Mouse (Mus musculus) hindbrain, embryonic 15.5 days (tissue): Measurements from ENCODE around the gene Olig3. TPM values are rescaled to one million over a fixed set of nuclear protein-coding genes. Genes with fewer than 3 reads are reported as not detected.

Experiments used
- ATAC-seq: fragments of 200-750 bp; cut with Nextera tagmentation; 2 replicates; pipeline ENCODE4 v1.8.0; 2017; ENCODE audit warnings: low read depth, moderate number of reproducible peaks, moderate TSS enrichment; ENCODE audit not compliant: low FRiP score
- H3K27ac ChIP-seq: fragments of 300-500 bp; sonication (generic); replicated peaks from 2 replicates; pipeline ENCODE4 v1.5.1; 2015; ENCODE audit warnings: mild to moderate bottlenecking, inconsistent platforms
- H3K27me3 ChIP-seq: fragments of 300-500 bp; sonication (generic); 2 replicates; pipeline ENCODE4 v1.6.1; 2015; ENCODE audit warnings: control low read depth, inconsistent platforms
- H3K36me3 ChIP-seq: fragments of 300-500 bp; sonication (generic); 2 replicates; pipeline ENCODE4 v1.6.1; 2015; ENCODE audit warnings: control low read depth, inconsistent platforms
- H3K4me1 ChIP-seq: fragments of 300-500 bp; sonication (generic); replicated peaks from 2 replicates; pipeline ENCODE4 v1.6.1; 2015; ENCODE audit warnings: control low read depth, inconsistent platforms
- H3K4me2 ChIP-seq: fragments of 300-500 bp; sonication (generic); 2 replicates; pipeline ENCODE4 v1.6.1; 2015; ENCODE audit warnings: moderate library complexity, mild to moderate bottlenecking, inconsistent platforms
- H3K4me3 ChIP-seq: fragments of 300-500 bp; sonication (generic); 2 replicates; pipeline ENCODE4 v1.5.1; 2015; ENCODE audit warnings: mild to moderate bottlenecking, inconsistent platforms
- H3K9ac ChIP-seq: fragments of 300-500 bp; sonication (generic); 2 replicates; pipeline ENCODE4 v1.6.1; 2015; ENCODE audit warnings: inconsistent platforms
- H3K9me3 ChIP-seq: fragments of 300-500 bp; sonication (generic); 2 replicates; pipeline ENCODE4 v1.6.1; 2016; ENCODE audit warnings: control low read depth, inconsistent platforms
- WGBS: fragments of 180-500 bp; shearing (Covaris S2); methylation state at CpG from one replicate; pipeline ENCODE4 v1.1.7; 2015; 5-methylcytosine and 5-hydroxymethylcytosine counted together
- polyA plus RNA-seq: library from polyadenylated mRNA; unstranded; fragments of >200 nt; fragmentation: Nextera tagmentation; extraction: Ambion mirVana; gene quantifications from 2 replicates; pipeline ENCODE4 v1.2.1, GENCODE M21; 2015

Olig3 gene
- polyA plus RNA-seq: 11.3 and 11.6 TPM in 2 replicates

DNA sequence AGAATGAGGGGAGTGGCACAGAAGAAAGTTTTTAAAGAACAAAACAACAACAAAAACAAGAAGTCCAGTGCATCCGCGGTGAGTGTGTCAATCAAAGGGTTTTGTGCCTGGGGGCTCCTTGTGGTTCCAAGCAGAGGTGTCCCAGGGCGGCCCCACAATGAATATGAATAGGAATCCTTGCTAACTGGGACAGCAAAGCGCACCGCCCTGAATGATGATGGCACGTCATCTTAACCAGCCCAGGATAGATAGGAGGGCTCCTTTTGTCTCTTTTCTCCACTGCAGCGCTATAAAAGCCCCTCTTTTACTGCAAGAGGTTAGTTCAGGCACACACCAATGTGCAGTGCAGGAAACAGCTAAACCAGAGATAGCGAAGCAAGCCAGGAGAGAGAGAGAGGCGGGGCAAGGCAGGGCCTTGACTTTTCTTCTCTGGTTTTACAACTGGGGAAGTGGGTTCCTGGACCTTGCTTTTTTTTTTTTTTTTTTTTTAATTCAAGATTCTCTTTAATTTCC lies at the start of gene Olig3:
Gene Olig3 (plus strand): TSS at position 463 of the 513 bp plus-strand sequence.
- H3K4me1 ChIP-seq: peaks cover 12% of the 10 kb centered on the region
- peak within 1 kb of the TSS; percentile 54 for H3K4me2 ChIP-seq
- WGBS: 1% methylated on average over 9 of the region's 9 CpGs
- H3K9me3 ChIP-seq: no peaks in the 10 kb centered on the region
- no peak within 1 kb of the TSS for H3K9ac ChIP-seq
- peak; percentile 23; the same call in 1 of the 2 replicates for ATAC-seq
- H3K27me3 ChIP-seq: peaks cover 92% of the 10 kb centered on the region
- no peaks in the 10 kb centered on the region for H3K36me3 ChIP-seq
- peak within 1 kb of the TSS; percentile 27 for H3K4me3 ChIP-seq
- H3K27ac ChIP-seq: 0 out of 2 replicates have a peak within 1 kb of the TSS, but pooled peaks have one; percentile 2

- Histone ChIP-seq H3K27me3 (peaks cover 26% of the 10 kb centered on the region), H3K9ac (no peak overlapping the region), H3K36me3 (no peaks in the 10 kb centered on the region), H3K9me3 (no peaks in the 10 kb centered on the region), H3K4me2 (peak overlapping the region; percentile 28), H3K4me3 (no peak overlapping the region), H3K27ac (no peak overlapping the region), H3K4me1 (peaks cover 11% of the 10 kb centered on the region)
- peak; percentile 94 for ATAC-seq
- whole genome bisulfite sequencing: 15% methylated on average over 5 of the region's 5 CpGs
Measured at GRCm38 (mm10) chr10:19309681-19310395, 46.5 kb upstream of the Olig3 start.

DNA sequence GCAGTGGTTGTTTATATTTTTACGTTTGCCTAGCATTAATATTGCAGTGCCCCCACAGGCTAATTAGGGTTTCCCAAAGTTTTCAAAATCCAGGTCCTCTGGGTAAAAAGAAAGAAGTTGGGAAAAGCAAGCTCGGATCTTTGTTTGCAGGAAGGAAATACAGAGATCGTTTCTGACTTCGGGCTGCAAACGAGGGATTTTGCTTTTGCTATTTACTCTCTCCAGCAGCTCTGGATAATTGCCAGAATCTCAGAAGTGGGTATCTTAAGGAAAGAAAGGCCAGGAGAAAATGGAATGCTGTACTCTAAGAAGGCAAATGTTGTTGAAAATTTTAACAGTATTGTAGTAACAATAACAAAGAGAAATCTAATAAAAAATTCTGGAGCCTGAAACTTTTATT lies 45.9 kb upstream of the Olig3 start:
- Histone ChIP-seq H3K36me3 (no peaks in the 10 kb centered on the region), H3K9me3 (no peaks in the 10 kb centered on the region), H3K4me3 (no peak overlapping the region), H3K4me2 (peak overlapping the region; percentile 28), H3K27me3 (peaks cover 28% of the 10 kb centered on the region), H3K27ac (no peak overlapping the region), H3K9ac (no peak overlapping the region), H3K4me1 (peaks cover 11% of the 10 kb centered on the region)
- ATAC-seq: no peak
- WGBS: 9% methylated on average over 5 of the region's 5 CpGs

DNA sequence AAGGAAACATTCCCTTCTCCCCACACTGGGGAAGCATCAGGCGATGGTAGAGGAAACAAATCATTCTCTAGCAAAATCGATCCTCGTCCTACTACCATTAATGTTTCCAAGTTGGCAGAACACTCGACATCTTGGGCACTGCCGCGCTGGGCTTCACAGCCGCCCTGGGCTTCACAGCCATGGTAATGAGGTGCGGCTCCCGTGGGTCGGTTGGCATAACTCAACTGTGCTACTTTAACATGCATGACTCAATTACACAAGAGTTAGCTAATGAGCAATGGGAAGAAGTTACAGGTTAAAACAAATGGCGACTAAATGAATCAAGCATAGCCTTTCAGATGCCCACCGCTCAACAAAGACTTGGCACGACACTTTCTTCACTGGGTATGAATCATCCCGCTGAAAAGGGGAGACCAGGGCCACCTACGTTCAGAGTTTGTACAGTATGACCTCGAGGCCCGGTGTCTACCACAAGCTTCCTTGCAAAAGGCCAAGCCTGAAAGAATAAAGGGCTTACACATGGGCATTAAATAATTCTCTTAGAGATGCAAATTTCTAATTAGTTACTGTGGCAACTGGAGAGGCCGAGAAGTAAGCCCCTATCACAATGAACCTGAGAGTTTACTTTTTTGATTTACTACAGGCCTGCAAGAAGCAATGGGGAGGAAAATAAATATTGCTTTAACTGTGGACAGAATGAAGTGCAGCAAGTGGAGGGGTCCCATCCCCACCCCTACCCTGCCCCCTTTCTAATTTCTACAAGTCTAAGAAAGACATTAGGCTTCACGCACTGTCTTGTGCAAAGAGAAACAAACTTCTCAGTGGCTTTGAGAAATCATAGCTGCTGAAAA lies 38.1 kb upstream of the Olig3 start:
- Histone ChIP-seq H3K4me3 (no peak overlapping the region), H3K4me1 (no peaks in the 10 kb centered on the region), H3K9me3 (no peaks in the 10 kb centered on the region), H3K4me2 (no peak overlapping the region), H3K27me3 (peaks cover 53% of the 10 kb centered on the region), H3K27ac (no peak overlapping the region), H3K36me3 (no peaks in the 10 kb centered on the region), H3K9ac (no peak overlapping the region)
- no peak for ATAC-seq
- WGBS: 44% methylated on average over 19 of the region's 19 CpGs

- Histone ChIP-seq H3K4me3 (no peak overlapping the region), H3K36me3 (no peaks in the 10 kb centered on the region), H3K9ac (no peak overlapping the region), H3K4me2 (no peak overlapping the region), H3K27me3 (peaks cover 33% of the 10 kb centered on the region), H3K9me3 (no peaks in the 10 kb centered on the region), H3K4me1 (no peaks in the 10 kb centered on the region), H3K27ac (no peak overlapping the region)
- no peak for ATAC-seq
- 83% methylated on average over 2 of the region's 2 CpGs for WGBS
Measured at GRCm38 (mm10) chr10:19321781-19322180, 34.6 kb upstream of the Olig3 start.

- Histone ChIP-seq H3K27ac (no peak overlapping the region), H3K4me1 (no peaks in the 10 kb centered on the region), H3K36me3 (no peaks in the 10 kb centered on the region), H3K9ac (no peak overlapping the region), H3K4me3 (no peak overlapping the region), H3K9me3 (no peaks in the 10 kb centered on the region), H3K4me2 (no peak overlapping the region), H3K27me3 (0 out of 2 replicates have a peak, but pooled peaks cover 10% of the 10 kb centered on the region)
- ATAC-seq: no peak
- WGBS: 13% methylated on average over 3 of the region's 3 CpGs
Measured at GRCm38 (mm10) chr10:19329191-19329777, 27.0 kb upstream of the Olig3 start.

GRCm38 (mm10) chr10:19333425-19333824 lies 22.9 kb upstream of the Olig3 start:
- Histone ChIP-seq H3K27me3 (peaks cover 7% of the 10 kb centered on the region; the same call in 1 of the 2 replicates), H3K9me3 (no peaks in the 10 kb centered on the region), H3K4me3 (no peak overlapping the region), H3K27ac (no peak overlapping the region), H3K36me3 (no peaks in the 10 kb centered on the region), H3K4me1 (no peaks in the 10 kb centered on the region), H3K9ac (no peak overlapping the region), H3K4me2 (no peak overlapping the region)
- no peak for ATAC-seq
- WGBS: 88% methylated on average over 1 of the region's 1 CpGs

DNA sequence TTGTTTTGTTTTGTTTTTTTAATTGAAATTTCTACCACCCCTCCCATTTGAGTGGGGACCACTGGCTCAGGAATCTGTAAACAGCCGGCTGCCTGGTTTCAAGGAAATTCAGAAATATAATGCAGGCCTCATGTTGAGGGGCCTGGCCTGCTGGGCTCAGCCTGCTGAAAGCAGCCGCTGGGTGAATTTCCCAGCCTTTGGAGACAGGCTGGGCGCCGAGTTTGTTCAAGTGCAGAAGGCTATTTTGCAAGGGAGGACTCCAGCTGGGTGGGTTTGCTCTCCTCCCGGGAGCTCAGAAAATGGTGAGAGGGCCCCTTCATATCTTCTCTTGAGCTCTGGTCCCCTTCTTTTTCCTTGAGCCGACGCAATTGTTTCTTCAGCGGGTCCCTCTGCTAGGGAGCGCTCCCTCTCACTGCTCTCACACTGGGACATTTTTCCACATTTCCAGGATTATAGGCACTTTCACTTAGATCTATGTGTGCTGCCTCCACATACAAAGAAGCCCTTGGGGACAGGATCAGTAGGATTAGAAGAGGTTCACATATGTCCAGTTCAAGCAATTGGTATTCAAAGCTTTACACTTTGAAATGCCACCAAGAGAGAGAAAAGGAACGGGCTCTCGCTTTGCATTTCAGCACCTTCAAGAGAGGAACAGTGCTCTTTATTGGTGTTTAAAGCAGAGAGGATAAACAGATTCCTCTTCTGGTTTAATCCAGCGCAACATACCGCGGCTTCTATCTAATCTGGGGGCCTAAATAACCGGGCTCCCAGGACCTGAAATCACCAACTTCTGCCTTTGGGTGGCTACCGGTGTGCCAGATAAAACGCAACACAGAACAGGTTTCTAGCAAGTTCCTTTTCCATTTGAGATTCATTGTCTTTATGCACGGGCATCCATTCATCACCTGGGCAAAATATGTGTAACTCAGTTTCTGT lies 17.4 kb upstream of the Olig3 start:
- 0 out of 2 replicates have a peak overlapping the region, but pooled peaks have one; percentile 1 for H3K4me2 ChIP-seq
- 12% methylated on average over 18 of the region's 18 CpGs for WGBS
- no peak overlapping the region for H3K27ac ChIP-seq
- H3K9me3 ChIP-seq: no peaks in the 10 kb centered on the region
- H3K4me3 ChIP-seq: no peak overlapping the region
- H3K27me3 ChIP-seq: peaks cover 25% of the 10 kb centered on the region
- no peak overlapping the region for H3K9ac ChIP-seq
- no peak for ATAC-seq
- H3K36me3 ChIP-seq: no peaks in the 10 kb centered on the region
- no peaks in the 10 kb centered on the region for H3K4me1 ChIP-seq

- no peak overlapping the region for H3K9ac ChIP-seq
- H3K4me2 ChIP-seq: no peak overlapping the region
- 90% methylated on average over 6 of the region's 6 CpGs for WGBS
- H3K36me3 ChIP-seq: no peaks in the 10 kb centered on the region
- H3K4me1 ChIP-seq: no peaks in the 10 kb centered on the region
- H3K9me3 ChIP-seq: no peaks in the 10 kb centered on the region
- ATAC-seq: no peak
- no peak overlapping the region for H3K27ac ChIP-seq
- H3K4me3 ChIP-seq: no peak overlapping the region
- H3K27me3 ChIP-seq: peaks cover 46% of the 10 kb centered on the region
Measured at GRCm38 (mm10) chr10:19344039-19344438, 12.3 kb upstream of the Olig3 start.

GRCm38 (mm10) chr10:19349326-19349725 lies 7.0 kb upstream of the Olig3 start:
- Histone ChIP-seq H3K4me1 (0 out of 2 replicates have a peak, but pooled peaks cover 3% of the 10 kb centered on the region), H3K9me3 (no peaks in the 10 kb centered on the region), H3K27me3 (peaks cover 61% of the 10 kb centered on the region), H3K36me3 (no peaks in the 10 kb centered on the region), H3K27ac (no peak overlapping the region), H3K9ac (no peak overlapping the region), H3K4me3 (no peak overlapping the region), H3K4me2 (no peak overlapping the region)
- 45% methylated on average over 3 of the region's 3 CpGs for WGBS
- ATAC-seq: no peak
